Mouse (Mus musculus) layer of hippocampus, adult 9-10 months (tissue): Measurements from ENCODE around the gene Kmt5a.

Experiments used
- DNase-seq: peaks from one replicate; pipeline ENCODE4 v3.0.0; 2022; ENCODE audit warnings: low spot score

Gene Kmt5a

GRCm38 (mm10) chr5:124439447-124440093 is at the start of gene Kmt5a:
Kmt5a (plus strand) TSS chr5:124439930.
- DNase-seq, result peak; percentile 91

GRCm38 (mm10) chr5:124392412-124392811 is 47.3 kb upstream of the Kmt5a start:
- DNase-seq, result no peak

GRCm38 (mm10) chr5:124393726-124394125 is 46.0 kb upstream of the Kmt5a start:
- no peak for DNase-seq

GRCm38 (mm10) chr5:124410808-124411207 is 28.9 kb upstream of the Kmt5a start:
- DNase-seq, result no peak

GRCm38 (mm10) chr5:124412163-124412562 is 27.6 kb upstream of the Kmt5a start:
- DNase-seq, result no peak

GRCm38 (mm10) chr5:124418903-124419302 is 20.8 kb upstream of the Kmt5a start:
- no peak for DNase-seq

- DNase-seq, result no peak
These were observed 17.9 kb upstream of the Kmt5a start for GRCm38 (mm10) chr5:124421786-124422185.

- DNase-seq, result no peak
These were observed 15.5 kb upstream of the Kmt5a start for GRCm38 (mm10) chr5:124424200-124424722.

GRCm38 (mm10) chr5:124424723-124425411 is 14.9 kb upstream of the Kmt5a start:
- no peak for DNase-seq

GRCm38 (mm10) chr5:124425412-124426259 is 14.1 kb upstream of the Kmt5a start, which contains the start of gene Sbno1:
Sbno1 (minus strand) TSS chr5:124426001.
- DNase-seq, result peak; percentile 76

GRCm38 (mm10) chr5:124426475-124427071 is 13.2 kb upstream of the Kmt5a start:
- DNase-seq, result no peak

- peak; percentile 87 for DNase-seq
These were observed 7.2 kb upstream of the Kmt5a start for GRCm38 (mm10) chr5:124432398-124433012.

- DNase-seq, result no peak
These were observed 6.7 kb upstream of the Kmt5a start for GRCm38 (mm10) chr5:124433048-124433447.

- no peak for DNase-seq
These were observed 1.5 kb upstream of the Kmt5a start for GRCm38 (mm10) chr5:124438229-124438628.

GRCm38 (mm10) chr5:124438746-124439145 is 984 bp upstream of the Kmt5a start:
- DNase-seq, result no peak

- no peak for DNase-seq
These were observed 468 bp downstream of the Kmt5a start for GRCm38 (mm10) chr5:124440094-124440701.

- DNase-seq, result no peak
These were observed 2.9 kb downstream of the Kmt5a start for GRCm38 (mm10) chr5:124442628-124443027.

- DNase-seq, result no peak
These were observed 4.5 kb downstream of the Kmt5a start for GRCm38 (mm10) chr5:124444208-124444607.

GRCm38 (mm10) chr5:124444661-124445561 is 5.2 kb downstream of the Kmt5a start:
- no peak for DNase-seq
